Mouse (Mus musculus) heart, adult 8-10 months (tissue): ENCODE data around the gene Med14. TPM values are rescaled to one million over a fixed set of nuclear protein-coding genes. Genes with fewer than 3 reads are reported as not detected.

ENCODE experiments used
- DNase-seq: peaks from one replicate; pipeline ENCODE4 v3.0.0; 2022; ENCODE audit warnings: low spot score
- total RNA-seq, 4 experiments: library from RNA; stranded (reverse); gene quantifications; 2 replicates each; pipeline ENCODE4 v1.2.4; 2022

Gene Med14
- total RNA-seq, 4 experiments from 2014 or later = 20.9 to 30.2 (median 24.3) TPM

GRCm38 (mm10) chrX:12673054-12673775 lies 88.7 kb downstream of the Med14 start, which contains the start of gene 1810030O07Rik:
Gene 1810030O07Rik, minus strand, starts transcription at chrX:12673668.
- DNase-seq = peak; percentile 91

GRCm38 (mm10) chrX:12653879-12654278 lies 108.0 kb downstream of the Med14 start:
- no peak for DNase-seq

- DNase-seq = no peak
Measured at GRCm38 (mm10) chrX:12651906-12652305, 110.0 kb downstream of the Med14 start.

- DNase-seq = peak; percentile 21
Measured at GRCm38 (mm10) chrX:12645531-12646304, 116.2 kb downstream of the Med14 start.

- no peak for DNase-seq
Measured at GRCm38 (mm10) chrX:12644976-12645375, 116.9 kb downstream of the Med14 start.

Other genes with a start within 250 kb of the Med14 start
- gene Atp6ap2, start 174.3 kb downstream of the Med14 start, total RNA-seq = 10 to 100 TPM; 16.3 to 20.2 (median 17.9) TPM
- gene 1810030O07Rik, start 88.4 kb downstream of the Med14 start, total RNA-seq = 10 to 100 TPM; 11.6 to 17.1 (median 13.6) TPM